Mouse (Mus musculus) erythroblast, adult 5-6 weeks (primary cell): ENCODE measurements around the gene Xpo6. TPM values are rescaled to one million over a fixed set of nuclear protein-coding genes. Genes with fewer than 3 reads are reported as not detected.

Experiments used
- ATAC-seq: replicated peaks from 2 replicates; pipeline ENCODE4 v1.8.0; 2016; ENCODE audit warnings: moderate number of reproducible peaks, mild to moderate bottlenecking, moderate TSS enrichment, inconsistent platforms; ENCODE audit not compliant: poor library complexity, low FRiP score, severe bottlenecking
- total RNA-seq, 2 experiments: library from RNA; stranded (forward) in 1 of 2; stranded (reverse) in 1 of 2; fragments of 150-400 nt in 1 of 2; fragments of 200-764, 138-1000 nt in 1 of 2; gene quantifications; 2 replicates each; pipeline versions ENCODE4 v1.2.3 to v1.2.4; 2015 to 2017; ENCODE audit warnings: low replicate concordance in 2 of 2

Gene Xpo6
- total RNA-seq, 2 experiments from 2014 or later: 28.3 to 44.0 TPM

DNA sequence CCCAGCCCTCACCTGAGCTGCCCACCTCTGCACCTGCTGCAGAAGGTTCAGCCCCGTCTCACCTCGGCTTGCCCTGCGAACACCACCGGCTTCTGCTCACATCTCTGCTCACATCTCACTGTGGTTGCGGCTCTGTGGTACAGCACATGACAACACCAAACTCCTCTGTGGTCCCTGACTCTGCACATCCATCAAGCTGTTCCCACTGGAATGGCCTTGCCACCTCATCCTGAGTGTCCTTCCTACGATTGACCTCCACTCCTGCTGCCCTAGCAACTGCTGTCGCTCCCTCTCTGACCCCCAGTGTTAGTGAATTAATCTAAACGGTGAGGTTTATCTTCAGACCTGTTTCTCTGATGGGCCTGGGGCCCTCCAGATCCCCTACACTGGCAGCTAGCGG lies 115.1 kb downstream of the Xpo6 start:
- ATAC-seq: no peak

DNA sequence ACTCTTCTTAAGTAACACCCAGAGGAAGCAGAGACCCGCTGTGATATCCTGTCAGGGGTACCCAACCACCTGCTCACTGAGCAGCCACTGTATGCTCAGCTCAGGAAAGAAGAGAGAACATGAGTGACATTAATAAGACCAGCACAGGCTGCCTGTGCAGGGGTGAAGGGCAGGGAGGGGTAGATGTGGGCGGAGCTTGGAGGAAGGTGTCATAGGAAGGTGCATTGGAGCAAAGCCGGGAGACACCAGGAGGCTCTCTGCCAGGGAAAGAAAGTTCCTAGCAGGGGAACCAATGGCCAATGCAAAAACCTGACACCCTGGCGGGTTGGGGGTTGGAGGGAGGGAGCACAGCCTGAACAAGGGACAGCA lies 116.3 kb downstream of the Xpo6 start:
- no peak for ATAC-seq

DNA sequence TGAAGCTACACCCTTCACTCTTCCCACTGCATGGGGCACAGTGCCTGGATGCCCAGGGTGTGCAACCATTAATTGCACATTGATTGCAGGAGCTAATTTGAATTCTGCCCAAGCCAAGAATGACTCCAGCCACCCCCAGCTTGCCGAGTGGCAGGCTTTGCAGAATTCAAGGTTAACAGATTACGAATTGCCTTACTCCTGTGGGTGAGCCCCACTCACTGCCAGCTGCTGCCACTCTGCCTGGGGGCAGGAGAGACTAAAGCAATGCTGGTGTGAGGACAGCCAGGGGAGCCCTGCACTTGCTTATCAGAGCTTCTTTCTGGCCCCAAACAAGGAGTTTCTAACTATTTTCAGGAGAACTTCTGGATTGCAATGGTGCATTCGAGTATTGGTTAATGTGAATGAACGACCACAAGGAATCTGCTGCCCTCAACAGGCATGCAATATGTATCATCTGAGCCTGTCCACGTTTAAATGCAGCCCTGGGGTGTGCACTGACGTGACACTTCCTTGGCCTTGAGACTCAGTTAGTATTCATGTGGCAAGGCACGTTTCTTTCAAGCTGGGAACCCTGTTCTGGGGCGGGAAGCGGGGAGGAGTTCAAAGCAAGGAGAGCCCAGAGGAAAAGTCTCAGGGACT lies 116.8 kb downstream of the Xpo6 start:
- no peak for ATAC-seq

DNA sequence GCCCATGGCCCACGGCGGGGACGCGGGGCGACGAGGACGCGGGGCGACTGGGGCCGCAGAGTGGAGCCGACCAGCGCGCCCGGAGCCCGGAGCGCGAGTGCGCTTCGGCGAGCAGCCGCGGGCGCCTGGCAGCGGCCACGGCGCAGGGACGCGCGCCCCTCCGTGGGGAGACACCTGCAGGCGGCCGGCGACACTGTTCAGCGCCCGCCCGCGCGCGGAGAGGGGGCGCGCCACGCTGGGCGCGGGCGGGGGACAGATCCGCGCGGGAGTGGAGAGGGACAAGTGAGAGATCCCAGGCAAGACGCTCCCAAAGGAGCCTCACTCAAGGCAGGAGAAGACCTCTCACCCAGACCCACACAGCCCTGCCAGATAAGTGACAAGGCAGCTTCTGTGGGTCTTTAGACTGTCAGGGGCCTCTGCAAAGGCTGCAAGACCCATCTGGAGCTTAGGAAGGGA lies 118.0 kb downstream of the Xpo6 start, which contains the start of gene Gsg1l:
Gene Gsg1l, minus strand, starts transcription at position 126 of the 456 bp plus-strand sequence.
- no peak for ATAC-seq

DNA sequence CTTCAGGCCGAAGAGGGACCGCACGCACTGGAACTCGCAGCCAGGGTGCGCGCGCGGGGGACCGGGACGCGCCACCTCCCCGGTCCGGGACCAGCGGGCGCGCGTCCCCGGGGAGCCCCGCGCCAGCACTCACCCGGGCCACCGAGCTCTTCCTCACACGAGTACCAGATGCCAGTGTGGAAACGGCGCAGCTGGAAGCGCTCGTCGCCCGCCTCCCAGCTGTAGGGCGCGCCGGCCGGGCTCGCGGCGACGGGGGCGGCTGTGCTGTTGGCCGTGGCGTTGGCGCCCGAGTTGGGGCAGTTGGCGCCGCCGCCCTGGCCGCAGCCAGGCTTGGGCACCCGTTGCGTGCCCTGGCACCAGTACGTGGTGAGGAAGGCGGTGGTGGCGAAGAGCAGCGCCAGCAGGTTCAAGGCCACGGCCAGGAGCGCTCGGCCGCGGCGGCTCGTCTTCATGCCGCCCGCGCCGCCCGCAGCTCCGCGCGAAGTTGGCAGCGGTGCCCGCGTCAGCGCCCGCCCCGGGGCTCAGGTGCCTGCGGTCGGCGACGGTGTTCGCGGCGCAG lies 118.5 kb downstream of the Xpo6 start:
- no peak for ATAC-seq

DNA sequence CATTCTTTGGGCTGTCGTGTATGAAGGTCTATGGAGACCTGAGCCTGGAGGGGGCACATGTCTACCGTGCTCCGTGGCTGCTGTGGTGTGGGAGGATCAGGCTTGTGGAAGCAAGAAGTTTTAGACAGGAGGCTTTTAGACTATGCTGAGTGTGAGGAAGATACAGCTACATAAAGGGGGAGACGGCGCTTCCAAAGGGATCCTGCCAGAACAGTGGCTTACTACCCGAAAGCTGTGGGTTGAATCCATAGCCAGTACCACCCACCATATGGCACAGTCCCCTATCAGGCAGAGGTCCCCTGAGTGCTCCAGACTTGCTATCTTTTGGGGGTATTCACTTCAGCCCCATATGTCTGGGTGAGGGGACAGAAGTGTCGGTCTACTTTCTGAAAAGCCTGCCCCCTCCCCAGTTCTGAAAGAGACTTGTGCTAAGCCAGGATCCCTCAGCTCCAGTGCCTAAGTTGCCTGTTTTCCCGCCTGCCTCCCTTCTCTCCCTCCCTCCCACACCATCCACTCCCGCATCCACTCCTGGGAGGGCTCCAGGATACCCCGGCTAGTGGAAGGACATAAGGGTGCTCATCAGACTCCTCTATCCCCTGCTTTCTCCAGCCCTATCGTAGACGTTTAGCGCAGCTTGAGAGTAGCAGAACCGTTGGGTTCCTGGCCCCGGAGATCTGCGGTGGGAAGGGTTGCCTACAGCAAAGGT lies 119.2 kb downstream of the Xpo6 start:
- ATAC-seq: no peak

DNA sequence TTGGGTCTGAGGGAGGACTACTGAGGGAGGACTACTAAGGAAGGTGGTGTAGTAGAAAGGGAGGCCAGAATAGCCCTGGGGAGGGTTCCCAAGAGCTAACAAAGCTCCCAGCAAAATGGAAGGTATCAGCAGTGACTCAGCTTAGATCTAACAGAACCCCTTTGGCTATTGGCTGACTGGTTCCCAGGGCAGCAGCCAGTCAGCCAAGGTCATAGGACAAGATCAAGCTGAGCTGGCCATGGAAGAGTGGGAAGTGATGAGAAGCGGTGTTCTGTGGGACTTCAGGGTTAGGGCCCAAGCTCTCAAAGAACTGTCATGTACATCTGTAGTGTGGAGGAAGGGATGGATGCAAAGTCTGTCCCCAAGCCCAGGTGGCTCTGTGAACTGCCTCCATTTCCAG lies 123.4 kb downstream of the Xpo6 start:
- ATAC-seq: no peak

DNA sequence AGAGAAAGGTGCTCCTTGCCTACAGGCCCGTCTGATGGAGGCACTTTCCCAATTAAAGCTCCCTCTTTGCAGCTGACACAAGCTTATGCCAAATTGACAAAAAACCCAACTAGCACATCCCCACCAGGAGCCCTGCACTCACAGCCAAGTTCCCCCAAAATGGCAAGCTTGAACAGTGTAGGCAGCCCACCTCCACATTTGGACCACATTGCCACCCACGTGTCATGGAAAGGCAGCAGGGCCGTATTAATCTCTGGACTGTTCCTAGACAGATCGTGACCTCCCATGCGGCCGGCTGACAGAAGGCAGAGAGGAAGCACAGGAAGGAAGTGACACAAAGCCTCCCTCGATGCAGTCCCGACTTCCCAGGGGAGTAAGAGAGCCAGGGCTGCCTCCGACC lies 125.2 kb downstream of the Xpo6 start:
- no peak for ATAC-seq

DNA sequence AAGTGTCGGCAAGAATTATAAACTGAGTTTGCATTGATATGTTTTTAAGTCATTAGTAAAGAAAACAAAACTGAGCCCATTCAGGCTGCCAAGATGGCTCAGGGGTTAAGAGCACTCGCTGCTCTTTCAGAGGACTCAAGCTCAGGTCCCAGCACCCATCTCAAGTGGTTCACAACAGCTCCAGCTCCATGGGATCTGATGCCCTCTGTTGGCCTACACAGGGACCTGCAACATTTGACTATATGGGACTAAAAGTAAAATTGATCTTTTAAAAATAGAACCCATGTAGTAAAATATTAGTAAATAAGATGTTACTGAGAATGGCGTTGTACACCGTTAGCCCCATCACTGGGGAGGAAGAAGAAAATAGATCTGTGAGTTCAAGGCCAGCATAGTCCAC lies 130.0 kb downstream of the Xpo6 start:
- ATAC-seq: no peak

DNA sequence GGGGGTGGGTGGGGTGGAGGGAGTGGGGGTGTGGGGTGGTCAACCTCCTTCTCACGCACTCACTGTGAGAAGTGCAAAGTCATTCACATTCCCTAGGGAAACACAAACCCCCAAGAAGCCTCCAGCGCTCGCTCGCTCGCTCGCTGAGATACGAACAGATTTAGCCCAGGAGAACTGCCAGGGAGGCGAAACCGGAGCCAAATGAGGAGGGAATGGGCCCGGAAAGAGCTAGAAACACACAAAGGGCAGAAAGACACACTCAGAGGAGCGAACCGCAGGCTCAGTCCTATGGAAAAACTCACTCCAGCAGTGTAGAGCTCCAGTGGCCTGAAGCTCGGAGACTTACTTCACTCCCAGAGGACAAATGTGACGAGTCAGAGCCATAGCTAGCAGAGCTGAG lies 133.5 kb downstream of the Xpo6 start:
- ATAC-seq: no peak

DNA sequence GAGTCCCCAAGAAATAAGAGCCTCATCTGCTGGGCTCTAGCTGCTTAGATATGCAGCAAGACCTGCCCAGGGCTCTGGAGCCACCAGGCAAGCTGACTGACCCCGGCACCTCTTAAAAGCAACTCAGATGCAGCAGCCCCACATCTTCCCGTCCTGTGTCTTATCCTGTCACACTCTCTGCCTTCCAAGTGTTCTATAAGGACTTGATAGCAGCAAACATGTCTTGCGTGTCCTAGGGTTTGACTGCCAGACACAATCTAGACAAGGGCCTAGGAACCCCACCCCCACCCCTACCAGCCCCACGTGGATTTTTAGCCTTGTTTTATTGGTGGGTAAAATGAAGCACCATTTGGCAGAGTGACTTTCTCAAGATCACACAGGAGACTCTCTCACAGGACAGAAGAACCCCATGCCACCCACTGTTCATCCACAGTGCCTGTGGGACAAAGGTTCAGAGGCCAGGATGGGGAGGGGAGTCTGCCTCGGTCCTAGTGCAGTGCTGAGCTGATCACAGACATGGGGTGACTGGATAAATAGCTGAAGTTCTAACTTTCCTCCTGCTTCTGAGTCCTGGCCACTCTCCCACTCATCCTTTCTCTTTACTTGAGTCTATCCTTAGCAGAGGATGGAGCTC lies 134.9 kb downstream of the Xpo6 start:
- no peak for ATAC-seq

DNA sequence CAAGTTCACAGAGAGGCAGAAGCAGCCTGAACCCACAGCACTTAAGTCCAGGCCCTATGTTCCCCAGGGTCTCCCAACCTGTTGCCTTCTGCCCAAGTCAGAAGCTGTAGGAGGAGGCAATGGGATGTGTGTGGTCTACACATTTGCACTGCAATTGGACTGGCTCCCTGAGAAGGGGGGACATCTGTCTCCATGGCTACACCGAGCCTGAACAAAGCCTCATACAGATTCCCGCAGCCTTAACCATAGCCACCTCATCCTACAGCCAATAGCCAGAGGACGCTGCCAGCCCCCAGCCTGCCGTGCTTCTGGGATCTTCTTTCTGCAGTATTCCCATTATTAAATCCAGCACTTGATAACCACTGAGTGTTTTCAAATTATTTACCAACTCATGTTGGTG lies 138.1 kb downstream of the Xpo6 start:
- ATAC-seq: no peak

DNA sequence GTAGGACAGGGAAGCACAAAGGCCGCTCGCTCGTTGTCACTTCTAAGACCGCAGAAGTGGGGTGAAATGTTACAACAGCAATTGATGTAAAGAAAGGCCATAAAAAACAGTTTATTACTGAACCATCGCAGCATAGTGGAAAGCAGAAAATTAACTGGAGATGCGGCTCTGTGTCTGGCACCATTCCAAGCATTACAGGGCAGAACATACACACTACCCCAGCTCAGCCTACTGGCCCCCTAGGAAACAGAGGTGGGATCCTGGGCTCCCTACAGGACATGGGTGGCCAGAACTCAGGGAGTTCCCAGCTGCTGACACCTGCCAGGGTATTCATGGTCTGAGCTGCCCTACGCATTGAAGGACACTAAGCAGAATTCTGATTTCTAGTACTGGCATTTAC lies 141.4 kb downstream of the Xpo6 start:
- ATAC-seq: no peak

DNA sequence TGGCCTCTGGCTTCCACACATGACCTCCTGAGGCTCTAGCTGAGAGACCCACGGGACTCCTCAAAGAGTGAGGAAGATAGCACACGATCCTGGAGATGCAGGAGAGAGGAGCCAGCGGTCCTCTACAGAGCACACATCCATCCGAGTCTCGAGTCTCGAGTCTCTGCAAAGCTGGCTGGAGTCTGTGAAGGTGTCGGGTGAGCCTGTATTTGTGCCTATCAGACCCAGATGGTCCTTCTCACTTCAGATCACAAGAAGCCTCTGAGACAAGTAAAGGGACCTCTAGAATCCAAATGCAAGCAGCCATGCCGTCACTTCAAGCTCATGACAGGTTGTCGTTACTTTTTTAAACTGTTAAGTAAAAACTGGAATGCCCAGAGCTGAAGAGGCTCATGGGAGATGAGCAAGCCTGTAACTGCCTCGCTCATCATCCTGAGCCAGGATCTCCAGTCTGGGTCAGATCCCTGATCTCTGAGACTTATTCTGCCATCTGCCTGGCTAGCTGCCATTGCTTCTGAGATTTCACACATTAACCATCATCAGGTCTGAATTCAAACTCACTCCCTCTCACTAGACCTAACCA lies 142.9 kb downstream of the Xpo6 start:
- ATAC-seq: no peak

DNA sequence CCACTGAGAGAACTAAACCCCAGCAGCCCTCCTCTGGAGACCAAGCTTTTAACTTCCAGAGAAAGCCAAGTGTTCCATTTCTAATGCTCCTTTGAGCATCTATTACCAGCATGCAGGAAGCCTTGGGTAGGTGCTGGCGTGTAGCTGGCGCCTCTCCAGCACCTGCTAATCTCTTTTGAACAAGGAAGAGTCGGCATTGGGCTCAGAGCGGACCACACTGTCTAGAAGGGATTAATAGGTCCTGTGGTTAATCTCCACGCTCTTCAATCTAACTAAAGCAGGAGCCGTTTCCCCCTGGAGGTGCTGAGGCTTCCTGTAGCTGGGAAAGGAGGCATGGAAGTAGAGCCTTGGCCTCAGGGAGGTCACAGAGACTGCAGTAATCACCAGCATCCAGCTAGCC lies 145.7 kb downstream of the Xpo6 start:
- ATAC-seq: no peak

DNA sequence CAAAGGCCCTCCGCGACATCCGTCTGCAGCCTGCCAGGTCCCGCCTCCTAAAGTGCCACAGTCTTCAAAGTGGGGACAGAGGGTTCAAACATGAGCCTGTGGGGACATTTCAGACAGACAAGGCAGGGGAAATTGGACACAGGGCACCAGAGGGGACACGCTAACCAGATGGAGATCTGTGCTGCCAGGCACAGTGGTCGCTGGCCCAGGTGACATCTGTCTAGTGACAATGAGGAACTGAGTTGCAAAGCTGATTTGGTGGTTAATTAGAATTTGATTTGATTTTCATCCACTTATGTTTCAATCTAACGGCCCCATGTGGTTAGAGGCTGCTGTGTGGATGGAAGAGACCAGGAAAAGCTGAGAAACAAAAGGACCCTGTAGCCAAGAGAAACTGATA lies 146.7 kb downstream of the Xpo6 start:
- ATAC-seq: no peak

DNA sequence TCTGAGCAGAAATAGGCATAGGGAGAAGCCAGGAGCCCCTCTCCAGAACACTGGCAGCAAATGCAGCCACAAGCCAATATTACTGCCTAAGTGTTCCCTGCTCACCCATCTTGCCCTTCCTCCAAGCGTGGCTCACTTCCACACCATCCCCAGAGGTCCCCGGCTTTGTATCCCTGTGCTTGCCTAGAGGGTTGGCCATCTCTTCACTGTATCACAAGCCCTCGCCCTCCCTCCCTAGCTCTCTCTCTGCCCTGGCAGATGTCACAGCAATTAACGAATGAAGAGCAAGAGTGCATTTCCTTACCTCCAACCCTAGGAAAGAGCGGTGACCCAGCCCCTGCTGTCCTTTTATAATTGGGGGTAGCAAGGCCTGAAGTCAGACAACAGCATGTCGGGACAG lies 148.4 kb downstream of the Xpo6 start:
- ATAC-seq: no peak
